Mouse (Mus musculus) thymus, postnatal 36 days (tissue): ENCODE results near the gene Ankrd63.
A peak's percentile ranks its signal among the peaks of the same experiment; 100 is the strongest.

Experiments used
- DNase-seq, 2 experiments: peaks; one replicate each; pipeline ENCODE4 v3.0.0; 2022; ENCODE audit warnings: mixed read lengths in 2 of 2

The Ankrd63 gene

DNA sequence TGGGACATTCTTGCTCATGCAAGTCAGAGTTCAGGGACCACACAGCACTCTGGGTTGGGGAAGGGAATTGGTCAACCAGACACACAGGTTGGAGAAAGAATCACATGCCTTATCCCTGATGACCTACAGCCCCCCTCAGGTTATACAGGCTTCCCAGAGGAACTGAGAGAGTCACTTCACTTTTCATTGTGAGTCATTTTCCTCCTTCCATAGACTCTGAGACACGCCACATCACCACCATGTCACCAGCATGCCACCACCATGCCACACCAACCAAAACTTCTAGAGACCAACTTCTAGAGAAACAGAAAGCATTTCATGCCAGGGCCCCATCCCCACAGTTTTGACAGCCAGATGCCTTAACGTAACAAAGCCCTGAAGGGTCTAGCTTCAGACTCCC, 23.1 kb upstream of the Ankrd63 start:
- peak in 1 of 2 experiments; percentile 3 for DNase-seq

DNA sequence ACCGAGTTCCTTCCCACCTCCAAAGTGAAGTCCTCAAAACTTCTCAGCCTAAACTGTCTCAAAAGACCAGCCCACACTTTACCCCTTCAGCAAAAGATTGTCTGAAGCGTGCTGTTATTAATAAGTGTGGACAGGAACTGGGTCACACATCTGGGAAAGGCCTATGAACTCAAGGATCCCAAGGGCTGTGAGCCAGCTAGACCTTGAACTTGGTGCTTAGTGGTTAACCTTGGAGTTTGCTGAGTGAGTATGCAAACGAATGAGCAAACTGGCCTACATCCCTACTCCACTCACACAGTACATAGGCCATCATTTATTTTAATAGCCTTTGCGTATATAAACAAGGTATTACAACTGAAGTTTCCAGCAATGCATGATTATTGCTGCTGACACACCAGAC, 21.7 kb upstream of the Ankrd63 start:
- no peak for DNase-seq

DNA sequence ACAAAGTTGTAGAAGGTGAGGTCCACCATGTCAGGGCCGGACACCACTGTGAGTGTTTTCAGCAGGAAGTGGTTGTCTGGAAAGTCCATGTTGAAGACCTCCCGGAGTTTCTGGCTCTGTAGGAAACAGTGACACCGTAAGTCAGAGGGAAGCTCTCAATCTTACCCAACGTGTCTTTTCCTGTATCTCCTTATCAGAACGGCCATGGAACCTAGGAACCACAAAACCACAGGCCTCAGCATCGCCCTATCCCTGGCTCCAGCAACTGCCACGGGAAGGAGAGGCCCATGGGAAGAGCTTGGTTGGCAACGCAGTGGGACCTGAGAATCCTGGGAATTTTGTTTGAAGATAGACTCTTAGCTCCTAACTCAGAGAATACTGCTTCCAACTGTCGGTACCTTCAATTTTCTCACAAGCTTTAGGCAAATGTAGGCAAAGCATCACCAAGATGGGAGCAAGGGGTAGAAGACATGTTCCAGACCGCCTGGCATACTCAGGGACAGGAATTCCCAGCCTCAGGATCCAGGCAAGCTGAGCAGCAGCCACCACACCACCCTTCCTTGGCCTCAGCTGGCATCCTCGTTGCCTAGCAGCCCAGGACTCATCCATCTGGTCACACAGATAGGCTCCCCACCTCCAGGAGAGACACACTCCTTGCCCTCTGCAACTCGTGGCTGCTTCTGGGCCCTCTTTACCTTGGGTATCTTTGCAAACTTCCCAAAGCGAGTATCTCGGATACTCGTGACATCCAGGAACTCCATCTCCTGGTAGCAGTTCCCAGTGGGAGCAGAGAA, 20.1 kb upstream of the Ankrd63 start:
- peak in 1 of 2 experiments; percentile 2 for DNase-seq

DNA sequence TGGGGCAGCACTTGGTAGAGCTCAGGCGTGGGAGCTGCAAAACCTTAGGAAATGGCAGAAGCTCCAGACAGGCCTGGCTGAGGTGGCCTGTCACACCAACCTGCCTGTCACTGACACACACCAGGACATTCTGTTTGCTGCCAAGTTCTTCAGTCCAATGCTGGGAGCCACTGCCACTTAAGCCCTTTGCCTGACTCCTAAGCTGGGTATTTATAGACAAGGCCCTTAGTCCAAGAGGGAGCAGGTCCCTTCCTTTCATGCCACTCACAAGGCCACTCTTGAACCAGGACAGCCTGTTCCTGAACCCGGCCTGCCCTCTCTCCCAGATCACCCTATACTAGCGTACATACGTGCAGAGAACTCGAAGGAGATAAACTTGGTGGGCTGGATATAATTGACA, 12.9 kb upstream of the Ankrd63 start:
- no peak for DNase-seq

DNA sequence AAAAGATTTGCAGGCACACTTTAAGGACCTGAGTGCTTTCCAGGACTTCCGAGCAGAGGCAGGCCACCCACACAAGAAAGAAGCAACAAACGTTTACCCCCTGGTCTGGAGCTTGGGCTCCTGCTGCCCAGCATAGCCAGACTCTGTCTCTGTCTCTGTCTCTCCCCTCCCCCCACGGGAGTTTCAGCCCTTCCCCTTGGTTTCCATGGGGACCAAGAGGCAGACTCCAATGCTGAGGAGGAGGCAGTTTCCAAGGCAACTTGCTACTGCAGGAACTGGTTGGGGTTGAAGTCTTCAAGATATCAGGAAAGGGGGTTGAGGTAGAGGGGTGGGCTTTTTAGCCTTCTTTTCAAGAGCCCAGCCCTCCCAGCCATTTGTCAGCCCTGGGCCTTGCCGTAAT, 10.5 kb upstream of the Ankrd63 start:
- peak in 1 of 2 experiments; percentile 3 for DNase-seq

DNA sequence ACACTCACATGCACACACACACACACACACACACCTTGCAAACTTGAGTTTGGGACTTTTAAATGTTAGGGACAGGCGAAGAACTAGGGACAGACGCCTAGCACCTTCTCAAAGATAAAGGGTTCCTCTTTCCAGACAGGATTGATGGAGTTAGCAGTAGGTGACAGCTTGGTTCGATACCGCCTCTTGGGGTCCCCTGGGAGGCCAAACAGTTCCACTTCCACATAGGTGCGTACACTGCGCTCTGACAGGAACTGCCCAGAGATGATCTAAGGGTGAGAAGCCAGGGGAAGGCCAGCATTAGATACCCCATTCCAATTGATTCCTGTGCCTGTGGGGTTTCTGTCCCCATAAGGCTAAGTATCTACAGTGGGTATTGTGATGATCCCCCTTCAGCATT, 9.9 kb upstream of the Ankrd63 start:
- DNase-seq: no peak

DNA sequence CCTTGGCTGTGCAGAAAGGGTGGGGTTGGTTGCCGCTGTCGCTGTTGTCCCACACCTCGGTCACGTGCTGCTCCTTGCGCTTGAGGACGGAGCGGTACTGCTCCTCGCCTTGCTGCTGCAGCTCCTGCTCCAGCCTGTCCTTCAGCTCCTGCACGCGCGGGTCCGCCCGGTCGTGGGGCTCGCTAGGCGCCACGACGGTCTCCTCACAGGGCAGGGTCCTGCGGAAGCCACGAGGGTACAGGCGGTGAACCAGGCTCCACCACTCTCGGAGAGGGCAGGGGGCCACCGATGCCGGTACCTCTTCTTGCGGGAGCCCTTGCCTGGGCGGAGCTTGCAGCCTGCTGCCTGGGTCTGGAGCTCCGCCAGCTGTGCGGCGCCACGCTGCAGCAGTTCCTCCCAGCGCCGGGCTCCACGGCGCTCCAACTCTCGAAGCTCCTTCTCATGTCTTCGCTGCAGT, 7.3 kb upstream of the Ankrd63 start:
- peak in 1 of 2 experiments; percentile 42 for DNase-seq

DNA sequence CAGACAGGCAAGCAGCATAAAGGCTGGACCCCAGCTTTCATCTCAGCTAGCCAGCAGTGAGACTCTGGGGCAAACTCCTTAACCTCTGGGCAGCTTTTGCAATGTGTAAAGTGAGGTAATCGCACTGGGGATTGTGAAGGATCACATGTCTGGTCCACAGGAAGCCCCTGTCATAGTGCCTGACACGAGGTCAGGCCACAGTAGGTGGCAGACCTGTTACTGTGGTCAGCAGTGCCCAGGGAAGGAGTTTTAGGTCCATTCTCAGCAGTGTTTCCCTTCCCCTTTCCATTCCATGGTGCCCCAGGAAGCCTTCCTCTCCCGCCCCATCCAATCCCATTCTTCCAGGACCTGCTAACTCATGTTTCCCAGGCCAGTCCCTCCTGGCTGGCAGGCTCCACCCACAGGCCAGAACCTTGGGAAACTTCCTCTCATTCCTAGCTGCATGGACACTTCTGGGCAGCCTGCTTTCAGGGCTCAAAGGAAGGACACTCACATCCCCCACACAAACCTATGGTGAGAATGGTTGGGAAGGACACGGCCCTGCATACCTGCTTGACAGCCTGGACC, 6.0 kb upstream of the Ankrd63 start:
- no peak for DNase-seq

DNA sequence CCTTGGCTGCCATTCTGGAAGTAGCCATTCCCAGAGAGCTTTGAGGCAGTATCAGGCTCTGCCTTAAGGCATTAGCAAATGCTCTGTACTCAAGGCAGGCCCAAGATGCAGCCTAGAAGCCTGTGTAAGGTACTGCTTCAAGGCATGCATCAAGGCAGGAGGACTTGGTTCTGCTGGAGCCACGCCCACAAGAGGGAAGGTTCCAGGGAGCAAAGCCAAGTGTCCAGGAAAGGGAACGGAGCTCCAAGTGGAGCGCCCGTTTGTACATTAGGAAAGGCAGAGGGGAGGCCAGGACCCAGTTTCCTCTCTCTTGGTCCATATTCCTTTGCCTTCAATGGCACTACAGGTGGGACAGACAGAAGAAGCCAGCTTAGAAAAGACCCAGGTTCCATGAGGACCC, 4.7 kb upstream of the Ankrd63 start:
- DNase-seq: no peak

DNA sequence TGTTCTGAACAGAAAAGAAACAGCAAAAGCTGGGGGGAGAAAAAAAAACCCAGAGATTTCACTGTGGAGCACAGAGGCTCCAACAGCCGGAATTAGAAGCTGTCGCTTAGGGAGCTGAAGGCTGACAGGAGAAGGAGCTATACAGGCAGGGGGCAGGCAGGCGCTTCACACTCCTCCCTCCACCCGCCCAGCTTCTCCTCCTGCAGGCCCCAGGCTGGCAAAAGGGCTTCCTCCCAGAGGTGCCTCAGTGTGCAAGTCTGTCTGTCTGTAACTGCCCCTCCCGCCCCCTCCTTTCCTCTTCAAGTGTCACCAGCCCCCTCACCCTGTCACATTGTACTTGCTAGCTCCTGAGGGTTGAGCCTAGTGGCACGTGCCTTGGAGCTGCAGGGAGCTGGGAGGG, 2.7 kb upstream of the Ankrd63 start:
- no peak for DNase-seq

DNA sequence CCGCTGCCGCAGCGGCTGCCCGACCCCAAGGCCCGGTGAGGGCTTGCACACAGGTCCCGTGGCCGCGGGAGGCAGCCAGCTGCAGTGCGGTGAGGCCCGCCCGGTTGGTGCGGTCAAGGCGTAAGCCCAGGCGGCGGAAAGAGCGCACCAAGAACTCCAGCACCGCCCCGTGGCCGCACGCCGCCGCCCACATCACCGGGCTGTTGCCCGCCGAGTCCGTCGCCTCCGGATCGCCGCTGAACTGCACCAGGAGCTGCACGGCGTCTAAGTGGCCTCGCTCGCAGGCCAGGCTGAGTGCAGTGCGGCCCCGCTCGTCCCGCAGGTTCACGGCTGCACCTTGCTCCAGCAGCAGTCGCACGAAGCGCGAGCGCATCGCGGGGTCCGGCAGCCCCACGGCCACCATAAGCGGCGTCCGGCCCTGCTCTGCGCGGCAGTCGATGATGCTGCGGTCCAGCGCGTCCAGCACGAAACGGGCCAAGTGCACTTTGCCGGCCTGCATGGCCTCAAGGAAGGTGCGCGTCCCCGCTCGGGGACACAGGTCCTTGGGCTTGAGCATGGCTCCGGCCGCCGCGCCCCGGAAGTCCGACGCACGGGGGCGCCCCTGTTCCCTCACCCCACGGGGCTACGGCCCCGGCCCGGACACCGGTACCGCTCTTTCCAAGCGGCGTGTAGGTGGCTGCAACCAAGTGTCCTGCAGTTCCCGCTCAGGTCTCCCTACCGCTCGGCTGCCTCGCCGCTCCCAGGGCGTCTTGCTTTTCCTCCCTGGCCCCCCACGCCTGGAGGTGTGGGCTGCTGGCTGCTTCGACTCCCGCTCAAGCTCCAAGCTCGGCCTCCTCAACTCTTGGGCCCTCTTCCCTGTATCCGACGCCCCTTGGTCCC, 641 bp downstream of the Ankrd63 start:
- DNase-seq: peak; percentile 40 to 44

DNA sequence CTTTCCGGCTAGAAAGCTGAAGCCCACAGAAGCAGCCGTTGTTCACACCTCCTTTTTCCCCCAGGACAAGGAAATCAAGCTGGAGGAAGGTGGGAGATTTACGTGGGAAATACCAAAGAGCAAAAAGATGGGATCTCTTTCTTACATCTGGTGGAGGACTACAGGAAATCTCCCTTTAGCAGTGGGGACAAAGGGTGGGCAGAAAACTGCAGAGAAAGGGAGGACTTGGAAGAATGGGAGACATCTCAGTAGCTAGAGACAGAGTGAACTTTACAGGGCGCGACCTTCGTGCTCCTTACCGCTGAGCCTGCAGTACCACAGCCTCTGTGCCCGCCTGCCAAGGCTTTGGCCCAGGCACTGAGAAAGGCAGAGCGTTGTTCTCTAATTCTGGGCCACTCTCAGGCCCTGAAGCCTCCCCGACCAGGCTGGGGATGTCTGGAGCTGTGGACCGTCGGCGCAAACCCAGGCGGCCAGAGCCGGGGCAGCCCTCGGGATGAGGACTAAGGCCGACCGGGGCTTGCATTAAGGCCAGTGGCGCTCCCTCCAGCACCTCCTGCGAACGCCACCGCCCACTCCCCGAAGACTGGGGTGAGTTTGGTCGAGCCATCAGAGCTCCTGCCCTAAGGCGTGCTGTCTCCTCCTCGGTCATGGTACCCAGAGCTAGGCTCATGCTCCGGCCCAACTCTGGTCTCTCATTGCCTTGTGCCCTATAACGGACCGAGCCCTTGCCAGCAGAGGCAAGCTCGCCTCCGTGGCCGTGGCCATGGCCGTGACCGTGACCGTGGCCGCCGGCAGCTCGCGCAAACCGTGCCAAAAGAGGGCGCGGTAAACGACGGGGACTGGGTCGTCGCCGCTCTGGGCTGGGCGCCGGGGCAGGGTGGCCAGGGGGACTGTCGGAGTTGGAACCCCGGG, 1.5 kb downstream of the Ankrd63 start:
- no peak for DNase-seq

DNA sequence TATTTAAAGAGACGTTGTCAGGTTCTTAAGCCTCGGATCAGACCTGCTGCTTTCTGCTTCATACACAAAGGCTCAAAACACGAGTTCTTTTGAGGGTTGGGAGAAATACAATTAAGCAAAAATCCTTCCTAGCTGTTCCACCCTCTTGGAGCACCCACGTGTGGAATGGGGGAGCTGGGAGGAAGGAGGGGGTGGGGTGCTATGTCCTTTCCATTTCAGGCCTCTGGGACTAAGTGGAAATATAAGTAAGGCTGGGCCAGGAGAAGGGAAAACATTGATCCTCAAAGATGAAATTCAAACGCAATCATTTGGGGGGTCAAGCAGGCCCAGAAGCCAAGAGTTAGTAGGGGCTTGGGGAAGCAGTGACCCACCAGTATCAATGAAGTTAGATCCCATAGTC, 2.6 kb downstream of the Ankrd63 start:
- DNase-seq: no peak

DNA sequence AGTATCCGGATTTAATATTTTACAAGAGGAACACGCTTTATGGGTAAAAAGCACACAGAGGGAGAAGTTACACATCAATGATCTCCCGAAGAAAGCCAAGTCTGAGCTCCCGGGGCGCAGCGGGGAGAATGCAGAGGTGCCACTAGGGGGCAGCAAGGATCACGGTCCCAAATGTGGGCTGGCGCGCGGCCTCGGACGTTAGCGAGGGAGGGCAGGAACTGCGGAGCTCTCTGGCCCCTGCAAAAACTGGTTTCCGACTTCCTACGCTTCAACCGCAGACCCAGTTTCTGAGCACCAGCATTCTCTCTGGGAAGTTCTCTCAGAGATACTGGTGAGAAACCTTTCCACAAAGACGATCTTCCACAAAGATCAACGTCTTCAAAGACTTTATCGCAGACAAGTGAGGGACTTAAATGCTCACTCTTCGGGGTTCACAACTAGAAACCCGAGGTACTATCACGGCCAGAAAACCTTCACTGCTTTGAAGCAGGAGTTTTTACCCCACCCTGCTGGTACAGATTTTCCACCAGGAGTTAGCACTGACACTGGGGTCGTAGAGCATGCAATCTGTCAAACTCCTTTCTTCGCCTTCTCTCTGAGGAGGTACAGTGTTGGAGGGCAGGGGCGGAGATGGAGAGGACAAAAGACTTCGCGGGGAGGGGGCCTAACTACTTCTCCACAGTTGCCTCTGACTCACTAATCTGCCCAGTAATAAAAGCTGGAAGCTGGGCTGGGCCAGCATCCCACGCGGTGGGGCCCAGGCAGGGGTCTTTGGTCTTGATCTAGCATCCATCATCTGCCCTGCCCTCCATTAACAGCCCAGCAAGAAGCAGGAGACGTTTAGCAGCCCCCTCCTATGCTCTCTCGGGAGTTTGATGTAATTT, 3.3 kb downstream of the Ankrd63 start:
- peak; percentile 74 to 84 for DNase-seq

DNA sequence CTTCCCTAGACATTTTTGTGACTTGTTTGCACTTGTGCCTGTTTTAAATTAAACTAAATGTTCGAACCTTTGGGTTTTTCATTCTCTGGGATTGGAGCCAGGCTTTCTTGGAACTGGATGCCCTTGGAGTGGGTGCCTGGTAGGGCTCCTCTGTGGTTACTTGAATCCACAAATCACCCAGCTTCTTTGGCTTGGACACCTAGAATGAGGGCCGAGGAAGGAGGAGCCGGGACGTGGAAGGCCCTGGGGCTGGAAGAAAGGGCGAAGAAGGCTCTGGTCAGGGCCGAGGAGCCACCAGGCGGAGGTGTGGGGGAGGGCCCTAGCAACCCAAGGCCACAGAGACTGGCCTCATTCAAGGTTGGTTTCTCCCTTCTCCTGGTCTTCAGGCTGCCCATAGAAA, 5.8 kb downstream of the Ankrd63 start:
- no peak for DNase-seq

DNA sequence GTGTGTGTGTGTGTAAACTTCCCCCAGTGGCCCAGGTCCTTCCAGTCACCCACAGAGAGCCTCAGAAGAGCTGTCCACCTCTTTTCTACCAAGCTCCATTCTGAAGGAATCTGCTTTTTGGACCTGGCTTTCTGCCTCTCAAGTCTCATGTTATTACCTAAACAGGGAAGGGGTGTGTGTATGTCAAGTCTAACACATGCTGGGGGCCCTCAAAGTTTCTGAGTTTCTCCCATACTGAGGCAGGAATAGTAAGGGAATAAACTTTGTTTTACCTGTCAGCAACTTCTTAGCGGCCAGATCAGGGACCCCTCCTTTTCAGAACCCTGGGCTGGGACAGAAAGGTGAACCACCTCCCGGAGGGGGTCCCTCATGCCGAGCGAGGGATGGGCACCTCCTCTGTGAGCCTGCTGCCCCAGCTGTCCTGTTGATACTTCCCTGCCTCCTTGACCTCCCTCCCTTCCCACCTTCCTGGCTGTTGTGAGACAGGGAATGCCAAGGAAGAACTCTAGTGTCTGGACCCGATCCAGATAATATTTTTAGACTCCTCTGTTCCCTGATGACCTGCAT, 6.4 kb downstream of the Ankrd63 start:
- DNase-seq: no peak

DNA sequence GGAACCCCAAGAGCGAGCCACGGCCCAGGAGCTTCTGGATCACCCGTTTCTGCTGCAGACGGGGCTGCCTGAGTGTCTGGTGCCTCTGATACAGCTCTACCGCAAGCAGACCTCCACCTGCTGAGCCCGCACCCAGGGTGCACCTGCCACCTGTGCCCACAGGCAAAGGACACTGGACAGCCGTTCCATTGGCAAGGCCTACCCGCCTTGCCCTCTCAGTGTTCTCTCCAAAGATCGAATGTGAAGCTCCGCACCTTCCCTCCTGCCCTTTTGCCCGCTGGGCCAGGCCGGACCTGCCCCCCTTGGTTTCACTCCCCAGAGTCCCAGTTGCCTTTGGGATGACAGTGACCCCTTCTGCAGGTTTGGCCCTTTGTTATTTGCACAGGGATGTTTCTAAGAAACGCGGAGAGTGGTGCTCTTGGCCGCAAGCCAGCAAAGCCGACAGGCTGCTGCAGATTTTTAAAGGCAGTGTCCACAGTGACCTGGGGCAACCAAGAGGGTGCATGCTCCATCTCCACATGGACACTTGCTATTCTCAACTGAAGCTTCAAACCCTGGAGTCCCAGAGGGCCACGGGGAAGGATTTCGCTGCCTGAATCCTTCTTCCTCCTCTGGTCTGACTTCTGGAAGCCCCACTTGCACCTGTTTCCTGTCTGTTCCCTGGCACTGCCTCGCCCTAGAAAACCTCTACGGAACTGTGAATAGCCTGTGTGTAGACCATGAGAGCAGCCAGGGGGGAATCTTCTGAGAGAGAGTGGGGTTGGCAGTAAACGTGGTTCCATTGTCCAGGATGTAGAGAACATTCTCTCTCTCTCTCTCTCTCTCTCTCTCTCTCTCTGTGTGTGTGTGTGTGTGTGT, 7.1 kb downstream of the Ankrd63 start:
- peak in 1 of 2 experiments; percentile 46 for DNase-seq

DNA sequence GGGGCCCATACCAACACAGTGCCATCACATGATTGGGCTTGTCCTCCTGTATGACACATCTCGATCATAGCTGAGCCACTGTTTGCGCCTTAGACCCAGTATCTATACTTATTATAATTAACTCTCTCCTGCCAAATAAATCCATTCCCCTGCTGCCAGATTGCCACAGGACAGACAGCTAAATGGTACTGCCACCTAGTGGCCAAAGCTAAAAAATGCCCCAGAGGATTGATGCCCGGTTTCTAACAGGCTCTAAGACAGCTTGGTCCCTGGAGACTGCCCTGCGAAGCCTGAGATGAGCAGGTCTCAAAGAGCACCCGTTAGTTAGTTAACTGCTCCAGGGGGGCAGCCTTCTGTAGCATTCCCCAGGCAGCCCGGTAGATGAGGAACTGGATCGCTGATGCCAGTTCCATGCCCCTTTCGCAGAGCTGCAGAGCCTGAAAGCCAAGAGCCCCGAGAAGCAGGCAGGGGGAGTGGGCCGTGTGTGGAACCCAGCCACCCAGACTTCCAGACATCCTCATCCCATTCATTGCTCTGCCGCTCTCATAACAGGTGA, 8.0 kb downstream of the Ankrd63 start:
- peak; percentile 47 for DNase-seq

DNA sequence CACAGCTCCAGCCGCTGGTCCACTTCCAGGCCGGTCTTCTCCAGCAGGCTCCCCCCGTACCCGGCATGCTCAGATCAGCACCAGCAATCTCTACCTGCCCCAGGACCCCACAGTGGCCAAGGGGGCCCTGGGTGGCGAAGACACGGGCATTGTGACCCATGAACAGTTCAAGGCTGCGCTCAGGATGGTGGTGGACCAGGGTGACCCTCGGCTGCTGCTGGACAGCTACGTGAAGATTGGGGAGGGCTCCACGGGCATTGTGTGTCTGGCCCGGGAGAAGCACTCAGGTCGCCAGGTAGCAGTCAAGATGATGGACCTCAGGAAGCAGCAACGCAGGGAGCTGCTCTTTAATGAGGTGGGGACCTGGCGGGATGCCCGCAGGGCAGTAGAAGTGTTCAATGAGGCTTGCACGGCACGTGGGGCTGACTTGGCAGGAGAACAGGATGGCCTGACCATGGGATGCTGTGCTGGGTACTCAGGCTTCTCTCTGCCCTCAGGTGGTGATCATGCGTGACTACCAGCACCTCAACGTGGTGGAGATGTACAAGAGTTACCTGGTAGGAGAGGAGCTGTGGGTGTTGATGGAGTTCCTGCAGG, 10.3 kb downstream of the Ankrd63 start:
- DNase-seq: no peak
